Mouse (Mus musculus) stomach, embryonic 15.5 days (tissue): ENCODE data around the gene Ptbp1. TPM values are rescaled to one million over a fixed set of nuclear protein-coding genes. Genes with fewer than 3 reads are reported as not detected.
A peak's percentile ranks its signal among the peaks of the same experiment; 100 is the strongest.
"Not testable (repeated sequence)": the region's sequence is repeated elsewhere in the genome, so short reads cannot be mapped to it uniquely, and the experiment has no call there.

ENCODE experiments used
- ATAC-seq: fragments of 200-750 bp; cut with Nextera tagmentation; 2 replicates; pipeline ENCODE4 v1.8.0; 2017; ENCODE audit warnings: low read depth, moderate number of reproducible peaks, moderate TSS enrichment; ENCODE audit not compliant: insufficient read depth, low FRiP score
- H3K27ac ChIP-seq: fragments of 300-500 bp; sonication (generic); 2 replicates; pipeline ENCODE4 v1.5.1; 2015; ENCODE audit warnings: mild to moderate bottlenecking, inconsistent platforms
- H3K27me3 ChIP-seq: fragments of 300-500 bp; sonication (generic); replicated peaks from 2 replicates; pipeline ENCODE4 v1.6.1; 2015; ENCODE audit warnings: inconsistent platforms
- H3K36me3 ChIP-seq: fragments of 300-500 bp; sonication (generic); 2 replicates; pipeline ENCODE4 v1.6.1; 2015; ENCODE audit warnings: inconsistent platforms
- H3K4me1 ChIP-seq: fragments of 300-500 bp; sonication (generic); 2 replicates; pipeline ENCODE4 v1.6.1; 2015; ENCODE audit warnings: inconsistent platforms
- H3K4me2 ChIP-seq: fragments of 300-500 bp; sonication (generic); 2 replicates; pipeline ENCODE4 v1.6.1; 2015; ENCODE audit warnings: mild to moderate bottlenecking, inconsistent platforms
- H3K4me3 ChIP-seq: fragments of 300-500 bp; sonication (generic); replicated peaks from 2 replicates; pipeline ENCODE4 v1.5.1; 2015; ENCODE audit warnings: inconsistent platforms
- H3K9ac ChIP-seq: fragments of 300-500 bp; sonication (generic); 2 replicates; pipeline ENCODE4 v1.6.1; 2015; ENCODE audit warnings: inconsistent platforms
- H3K9me3 ChIP-seq: fragments of 300-500 bp; sonication (generic); 2 replicates; pipeline ENCODE4 v1.6.1; 2016; ENCODE audit warnings: inconsistent platforms
- WGBS: fragments of 180-500 bp; shearing (Covaris S2); methylation state at CpG from one replicate; pipeline ENCODE4 v1.1.7; 2015; 5-methylcytosine and 5-hydroxymethylcytosine counted together
- polyA plus RNA-seq: library from polyadenylated mRNA; unstranded; fragments of >200 nt; fragmentation: Nextera tagmentation; extraction: Ambion mirVana; gene quantifications from 2 replicates; pipeline ENCODE4 v1.2.1, GENCODE M21; 2015

Ptbp1 gene
- polyA plus RNA-seq, 1 experiment from 2014 or later: 295 TPM

DNA sequence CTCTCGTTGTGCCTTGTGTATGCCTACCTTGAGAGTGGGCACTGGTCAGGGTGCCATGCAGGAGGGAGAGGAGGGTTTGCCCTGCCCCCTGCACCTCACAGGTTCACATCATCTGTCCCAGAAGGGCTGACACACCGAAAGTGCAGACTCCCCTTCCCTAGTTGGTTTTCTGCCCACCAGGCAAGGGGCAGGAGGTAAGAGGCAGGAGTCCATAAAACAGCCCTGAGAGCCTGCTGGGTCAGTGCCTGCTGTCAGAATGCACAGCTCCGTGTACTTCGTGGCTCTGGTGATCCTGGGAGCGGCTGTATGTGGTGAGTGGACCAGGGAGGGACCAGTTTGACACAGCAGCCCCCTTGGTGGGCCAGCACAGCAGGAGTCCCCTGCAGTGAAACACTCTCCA, 36.4 kb downstream of the Ptbp1 start, which contains the start of gene Cfd:
Cfd (plus strand) TSS at position 184 of the 400 bp plus-strand sequence.
- H3K9me3 ChIP-seq: no peaks in the 10 kb centered on the region
- H3K9ac ChIP-seq: no peak within 1 kb of the TSS
- no peak within 1 kb of the TSS for H3K4me2 ChIP-seq
- no peaks in the 10 kb centered on the region for H3K4me1 ChIP-seq
- no peak within 1 kb of the TSS for H3K4me3 ChIP-seq
- 0 out of 2 replicates have a peak, but pooled peaks cover 4% of the 10 kb centered on the region for H3K27me3 ChIP-seq
- WGBS: 31% methylated on average over 5 of the region's 5 CpGs
- H3K36me3 ChIP-seq: 0 out of 2 replicates have a peak, but pooled peaks cover 7% of the 10 kb centered on the region
- no peak within 1 kb of the TSS for H3K27ac ChIP-seq
- ATAC-seq: no peak

GRCm38 (mm10) chr10:79892451-79893118, 38.4 kb downstream of the Ptbp1 start:
- H3K9ac ChIP-seq, H3K27me3 ChIP-seq, H3K9me3 ChIP-seq, H3K4me2 ChIP-seq, ATAC-seq, H3K4me3 ChIP-seq, H3K4me1 ChIP-seq, H3K27ac ChIP-seq: not testable (repeated sequence)
- 0 out of 2 replicates have a peak, but pooled peaks cover 19% of the 10 kb centered on the region for H3K36me3 ChIP-seq
- 42% methylated on average over 22 of the region's 22 CpGs for WGBS

- no peak overlapping the region for H3K4me2 ChIP-seq
- no peaks in the 10 kb centered on the region for H3K27me3 ChIP-seq
- H3K4me1 ChIP-seq: 0 out of 2 replicates have a peak, but pooled peaks cover 8% of the 10 kb centered on the region
- H3K9ac ChIP-seq: no peak overlapping the region
- H3K4me3 ChIP-seq: no peak overlapping the region
- WGBS: 88% methylated on average over 16 of the region's 16 CpGs
- no peak for ATAC-seq
- H3K9me3 ChIP-seq: no peaks in the 10 kb centered on the region
- peaks cover 34% of the 10 kb centered on the region; the same call in 1 of the 2 replicates for H3K36me3 ChIP-seq
- H3K27ac ChIP-seq: no peak overlapping the region
Observed at GRCm38 (mm10) chr10:79896306-79896705, 42.1 kb downstream of the Ptbp1 start.

DNA sequence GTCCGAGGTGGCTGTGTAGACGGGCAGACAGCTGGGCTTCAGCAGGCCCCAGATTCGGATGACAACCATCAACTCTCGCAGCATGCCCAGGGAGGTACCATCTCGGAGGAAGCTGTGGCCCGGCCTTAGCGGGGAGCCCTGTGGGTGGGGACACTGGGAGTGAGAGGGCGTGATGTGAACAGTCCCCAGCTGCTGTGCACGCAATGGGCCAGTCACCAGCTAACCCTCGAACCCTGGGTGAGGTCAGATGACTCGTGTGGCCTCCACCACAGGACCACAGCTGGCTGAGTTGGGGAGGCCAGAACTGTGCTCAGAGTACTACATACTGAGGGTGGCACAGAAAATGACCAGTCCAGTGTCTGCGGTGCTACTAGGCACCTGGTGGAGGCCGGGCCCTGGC, 42.6 kb downstream of the Ptbp1 start:
- H3K4me1 ChIP-seq: 0 out of 2 replicates have a peak, but pooled peaks cover 8% of the 10 kb centered on the region
- H3K9ac ChIP-seq: no peak overlapping the region
- no peak overlapping the region for H3K4me2 ChIP-seq
- no peak overlapping the region for H3K4me3 ChIP-seq
- H3K27me3 ChIP-seq: no peaks in the 10 kb centered on the region
- H3K9me3 ChIP-seq: no peaks in the 10 kb centered on the region
- H3K36me3 ChIP-seq: peaks cover 38% of the 10 kb centered on the region
- WGBS: 84% methylated on average over 13 of the region's 13 CpGs
- H3K27ac ChIP-seq: no peak overlapping the region
- ATAC-seq: no peak

GRCm38 (mm10) chr10:79897316-79898245, 43.4 kb downstream of the Ptbp1 start:
- peak; percentile 48; the same call in 1 of the 2 replicates for ATAC-seq
- Histone ChIP-seq H3K36me3 (peaks cover 44% of the 10 kb centered on the region), H3K4me3 (no peak overlapping the region), H3K4me2 (no peak overlapping the region), H3K9ac (no peak overlapping the region), H3K4me1 (0 out of 2 replicates have a peak, but pooled peaks cover 8% of the 10 kb centered on the region), H3K27me3 (no peaks in the 10 kb centered on the region), H3K9me3 (no peaks in the 10 kb centered on the region), H3K27ac (no peak overlapping the region)
- WGBS: 49% methylated on average over 20 of the region's 20 CpGs

- no peak for ATAC-seq
- no peak overlapping the region for H3K9ac ChIP-seq
- WGBS: 55% methylated on average over 2 of the region's 2 CpGs
- no peaks in the 10 kb centered on the region for H3K27me3 ChIP-seq
- H3K9me3 ChIP-seq: no peaks in the 10 kb centered on the region
- no peak overlapping the region for H3K4me2 ChIP-seq
- 0 out of 2 replicates have a peak, but pooled peaks cover 8% of the 10 kb centered on the region for H3K4me1 ChIP-seq
- no peak overlapping the region for H3K4me3 ChIP-seq
- H3K27ac ChIP-seq: no peak overlapping the region
- peaks cover 50% of the 10 kb centered on the region for H3K36me3 ChIP-seq
Observed at GRCm38 (mm10) chr10:79900951-79901410, 46.8 kb downstream of the Ptbp1 start.

GRCm38 (mm10) chr10:79906712-79907111, 52.5 kb downstream of the Ptbp1 start:
- H3K36me3 ChIP-seq: peaks cover 43% of the 10 kb centered on the region
- H3K27me3 ChIP-seq: no peaks in the 10 kb centered on the region
- no peak overlapping the region for H3K27ac ChIP-seq
- no peak for ATAC-seq
- peaks cover 9% of the 10 kb centered on the region for H3K4me1 ChIP-seq
- H3K4me2 ChIP-seq: no peak overlapping the region
- H3K4me3 ChIP-seq: no peak overlapping the region
- H3K9ac ChIP-seq: no peak overlapping the region
- H3K9me3 ChIP-seq: no peaks in the 10 kb centered on the region
- WGBS: 89% methylated on average over 9 of the region's 9 CpGs

GRCm38 (mm10) chr10:79907415-79907814, 53.2 kb downstream of the Ptbp1 start:
- Histone ChIP-seq H3K27ac (no peak overlapping the region), H3K9me3 (no peaks in the 10 kb centered on the region), H3K4me3 (no peak overlapping the region), H3K9ac (no peak overlapping the region), H3K27me3 (no peaks in the 10 kb centered on the region), H3K36me3 (peaks cover 41% of the 10 kb centered on the region), H3K4me2 (no peak overlapping the region), H3K4me1 (peaks cover 9% of the 10 kb centered on the region)
- no peak for ATAC-seq
- 90% methylated on average over 10 of the region's 10 CpGs for WGBS

DNA sequence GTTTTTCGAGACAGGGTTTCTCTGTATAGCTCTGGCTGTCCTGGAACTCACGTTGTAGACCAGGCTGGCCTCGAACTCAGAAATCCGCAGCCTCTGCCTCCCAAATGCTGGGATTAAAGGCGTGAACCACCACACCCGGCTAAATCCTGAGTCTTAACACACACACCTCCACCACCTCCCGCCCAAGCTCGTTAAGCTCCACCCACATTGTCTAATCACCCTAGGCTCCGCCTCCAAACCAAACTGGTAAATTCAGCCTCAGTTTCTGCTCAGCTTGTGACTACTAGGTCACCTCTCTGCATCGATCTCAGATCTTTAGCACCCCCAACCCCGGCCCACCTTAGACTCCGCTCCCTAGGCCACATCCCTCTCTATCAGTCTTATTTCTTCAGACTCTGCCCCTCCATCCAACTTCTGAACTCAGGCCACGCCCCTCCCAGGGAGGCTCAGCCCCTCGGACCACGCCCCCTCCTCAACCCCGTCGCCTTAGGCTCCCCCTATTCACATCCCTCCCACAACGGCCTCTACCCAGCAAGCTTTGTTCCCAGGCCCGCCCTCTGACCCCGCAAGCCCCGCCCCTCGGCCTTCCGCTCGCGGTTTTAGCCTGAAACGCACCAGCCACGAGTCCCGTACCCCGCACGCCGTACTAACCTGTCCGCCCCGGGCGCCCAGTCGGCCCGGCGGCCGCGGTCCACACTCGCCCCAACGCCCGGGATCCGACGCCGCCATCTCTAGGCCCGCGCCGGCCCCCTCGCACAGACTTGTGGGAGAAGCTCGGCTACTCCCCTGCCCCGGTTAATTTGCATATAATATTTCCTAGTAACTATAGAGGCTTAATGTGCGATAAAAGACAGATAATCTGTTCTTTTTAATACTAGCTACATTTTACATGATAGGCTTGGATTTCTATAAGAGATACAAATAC, 54.2 kb downstream of the Ptbp1 start, which contains the start of gene Med16:
Med16 (minus strand) TSS at position 757 of the 925 bp plus-strand sequence.
- peak; percentile 95 for ATAC-seq
- 2% methylated on average over 52 of the region's 52 CpGs for WGBS
- Histone ChIP-seq H3K4me3 (peak within 1 kb of the TSS; percentile 71), H3K4me2 (peak within 1 kb of the TSS; percentile 54), H3K27ac (peak within 1 kb of the TSS; percentile 97), H3K9ac (peak within 1 kb of the TSS; percentile 98), H3K4me1 (peaks cover 9% of the 10 kb centered on the region), H3K27me3 (no peaks in the 10 kb centered on the region), H3K9me3 (no peaks in the 10 kb centered on the region), H3K36me3 (peaks cover 45% of the 10 kb centered on the region)

DNA sequence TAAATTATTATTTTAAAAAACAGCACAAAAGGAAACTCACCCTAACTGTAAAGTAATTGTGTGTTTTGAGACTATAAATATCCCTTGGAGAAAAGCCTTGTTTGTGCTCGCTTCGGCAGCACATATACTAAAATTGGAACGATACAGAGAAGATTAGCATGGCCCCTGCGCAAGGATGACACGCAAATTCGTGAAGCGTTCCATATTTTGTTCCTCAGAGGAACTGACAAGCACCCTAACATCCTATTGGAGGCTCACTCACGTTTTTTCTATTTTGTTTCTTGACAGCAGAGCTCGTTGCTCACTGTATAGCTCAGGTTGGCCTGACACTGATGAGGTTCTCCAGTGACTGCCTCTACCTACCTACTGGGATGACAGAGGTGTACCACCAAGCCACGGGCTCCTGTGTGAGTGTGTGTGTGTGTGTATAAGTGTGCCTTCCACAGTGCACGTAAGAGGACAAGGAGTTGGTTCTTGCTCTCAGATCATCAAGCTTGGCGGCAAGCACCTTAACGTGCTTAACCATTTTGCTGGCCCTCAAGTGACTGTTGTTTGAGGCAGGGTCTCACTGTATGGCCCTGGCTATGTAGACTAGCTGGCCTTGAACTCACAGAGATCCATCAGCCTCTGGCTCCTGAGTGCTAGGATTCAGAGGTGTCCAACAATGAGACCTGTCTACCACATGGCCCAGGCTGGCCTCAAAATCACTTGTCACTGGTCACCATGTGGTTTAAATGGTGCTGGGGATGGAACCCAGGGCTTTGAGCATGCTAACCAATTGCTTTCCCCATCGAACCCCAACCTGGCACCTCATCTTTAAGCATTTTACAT, 55.1 kb downstream of the Ptbp1 start:
- H3K4me3 ChIP-seq: peak overlapping the region; percentile 4; the same call in 1 of the 2 replicates
- H3K9me3 ChIP-seq: no peaks in the 10 kb centered on the region
- H3K36me3 ChIP-seq: peaks cover 39% of the 10 kb centered on the region
- H3K27me3 ChIP-seq: no peaks in the 10 kb centered on the region
- peak; percentile 38; the same call in 1 of the 2 replicates for ATAC-seq
- H3K4me2 ChIP-seq: peak overlapping the region; percentile 40
- H3K9ac ChIP-seq: no peak overlapping the region
- peak overlapping the region; percentile 97 for H3K27ac ChIP-seq
- H3K4me1 ChIP-seq: peaks cover 15% of the 10 kb centered on the region
- 25% methylated on average over 14 of the region's 14 CpGs for WGBS
